Mouse (Mus musculus): ENCODE results near the gene Acsl4.

Gene Acsl4

GRCm38 (mm10) chrX:142390247-142390908 lies at the start of gene Acsl4:
Acsl4 (minus strand) TSS chrX:142390535.
- DNase-seq: peak; percentile 77

GRCm38 (mm10) chrX:142437971-142438504 lies 47.7 kb upstream of the Acsl4 start:
- DNase-seq: no peak

- DNase-seq: no peak
Observed at GRCm38 (mm10) chrX:142432846-142433245, 42.5 kb upstream of the Acsl4 start.

- DNase-seq: no peak
Observed at GRCm38 (mm10) chrX:142427111-142427510, 36.8 kb upstream of the Acsl4 start.

GRCm38 (mm10) chrX:142426628-142427027 lies 36.3 kb upstream of the Acsl4 start:
- no peak for DNase-seq

GRCm38 (mm10) chrX:142413884-142414283 lies 23.5 kb upstream of the Acsl4 start:
- DNase-seq: no peak

- DNase-seq: no peak
Observed at GRCm38 (mm10) chrX:142410060-142410459, 19.7 kb upstream of the Acsl4 start.

- DNase-seq: no peak
Observed at GRCm38 (mm10) chrX:142409338-142409737, 19.0 kb upstream of the Acsl4 start.

GRCm38 (mm10) chrX:142403114-142403513 lies 12.8 kb upstream of the Acsl4 start:
- no peak for DNase-seq

- DNase-seq: no peak
Observed at GRCm38 (mm10) chrX:142398621-142399020, 8.3 kb upstream of the Acsl4 start.

- no peak for DNase-seq
Observed at GRCm38 (mm10) chrX:142390909-142391265, 552 bp upstream of the Acsl4 start.

- DNase-seq: peak; percentile 11
Observed at GRCm38 (mm10) chrX:142389581-142390159, 665 bp downstream of the Acsl4 start.

- DNase-seq: no peak
Observed at GRCm38 (mm10) chrX:142388141-142388540, 2.2 kb downstream of the Acsl4 start.

GRCm38 (mm10) chrX:142387634-142388033 lies 2.7 kb downstream of the Acsl4 start:
- DNase-seq: no peak

- DNase-seq: no peak
Observed at GRCm38 (mm10) chrX:142384918-142385317, 5.4 kb downstream of the Acsl4 start.

GRCm38 (mm10) chrX:142379894-142380293 lies 10.4 kb downstream of the Acsl4 start:
- DNase-seq: no peak

- DNase-seq: no peak
Observed at GRCm38 (mm10) chrX:142378048-142378447, 12.3 kb downstream of the Acsl4 start.

GRCm38 (mm10) chrX:142377358-142377757 lies 13.0 kb downstream of the Acsl4 start:
- no peak for DNase-seq

- DNase-seq: no peak
Observed at GRCm38 (mm10) chrX:142376747-142377146, 13.6 kb downstream of the Acsl4 start.

GRCm38 (mm10) chrX:142375519-142375918 lies 14.8 kb downstream of the Acsl4 start:
- DNase-seq: no peak

- peak; percentile 35 for DNase-seq
Observed at GRCm38 (mm10) chrX:142372393-142372792, 17.9 kb downstream of the Acsl4 start.

- no peak for DNase-seq
Observed at GRCm38 (mm10) chrX:142369935-142370334, 20.4 kb downstream of the Acsl4 start.

- no peak for DNase-seq
Observed at GRCm38 (mm10) chrX:142363882-142364281, 26.5 kb downstream of the Acsl4 start.

- no peak for DNase-seq
Observed at GRCm38 (mm10) chrX:142359031-142359430, 31.3 kb downstream of the Acsl4 start.

GRCm38 (mm10) chrX:142358427-142358826 lies 31.9 kb downstream of the Acsl4 start:
- no peak for DNase-seq
